Mouse (Mus musculus) thymus, adult 18-20 months (tissue): ENCODE data around the gene Nr1i3.
"Not testable (repeated sequence)": the region's sequence is repeated elsewhere in the genome, so short reads cannot be mapped to it uniquely, and the experiment has no call there.

Experiments
- DNase-seq, 2 experiments: peaks; one replicate each; pipeline ENCODE4 v3.0.0; 2022; ENCODE audit warnings: mixed read lengths in 2 of 2

The Nr1i3 gene

DNA sequence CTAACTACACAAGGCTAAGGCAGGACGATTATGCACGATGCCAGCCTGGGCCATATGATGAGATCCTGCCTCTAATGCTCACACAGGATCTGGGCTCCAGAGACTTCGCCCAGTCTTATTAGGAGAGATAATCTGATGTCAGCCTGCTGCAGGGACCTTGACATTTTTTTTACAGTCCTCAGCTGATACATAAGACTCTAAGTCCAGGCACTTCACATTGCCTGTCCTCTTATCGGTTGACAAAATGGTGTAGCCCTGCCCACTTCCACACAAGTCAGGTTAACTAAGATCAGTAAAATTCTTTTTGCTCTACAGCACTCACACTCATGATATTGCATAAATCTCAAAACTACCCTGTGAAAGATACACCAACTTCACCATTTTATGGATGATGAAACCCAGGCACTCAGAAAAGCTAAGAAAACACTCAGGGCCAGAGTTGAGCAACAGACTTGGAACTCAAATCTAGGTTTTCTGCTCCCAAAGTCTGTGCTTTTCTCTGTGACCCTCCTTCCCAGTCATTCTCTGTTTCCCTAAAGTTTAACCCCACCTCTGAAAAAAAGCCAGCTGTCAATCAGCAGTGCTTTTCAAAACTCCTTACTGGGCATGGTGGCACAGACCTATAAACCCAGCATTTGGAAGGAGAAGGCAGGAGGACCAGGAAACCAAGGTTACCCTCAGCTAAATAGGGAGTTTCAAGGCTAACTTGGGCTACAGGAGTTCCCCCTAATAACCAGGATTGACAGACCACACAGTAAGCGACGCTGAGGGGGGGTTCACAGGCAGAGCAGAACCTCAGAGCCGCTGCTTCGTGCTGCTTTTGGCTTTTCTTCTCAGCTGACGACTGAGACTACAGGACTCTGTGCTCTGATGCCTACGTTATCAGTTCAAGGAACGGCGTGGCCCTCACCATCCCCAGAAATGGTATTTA is 19.3 kb downstream of the Nr1i3 start:
- DNase-seq, result no peak

DNA sequence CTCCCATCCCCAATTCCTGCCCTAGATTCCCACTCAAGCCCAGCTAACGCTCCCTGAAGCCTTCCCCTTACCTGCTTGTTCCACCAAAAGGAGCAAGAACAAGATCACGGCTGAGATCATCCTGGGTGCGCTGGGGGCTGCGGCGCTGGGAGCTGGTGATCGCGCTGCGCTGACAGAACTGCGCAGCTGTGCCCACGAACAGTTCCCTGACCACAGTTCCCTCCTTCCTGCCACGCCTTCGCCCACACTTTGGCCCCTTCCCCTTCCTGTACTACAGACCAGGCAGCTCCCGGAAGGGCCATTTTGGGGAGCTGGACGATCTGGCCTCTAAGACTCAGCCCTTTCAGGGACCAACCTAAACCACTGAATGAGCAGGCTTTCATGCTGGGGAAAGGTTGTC is 20.4 kb downstream of the Nr1i3 start, which contains the start of gene Fcer1g:
TSS of gene Fcer1g (minus strand) at position 240 of the 400 bp plus-strand sequence.
- no peak for DNase-seq

GRCm38 (mm10) chr1:171234538-171234937 is 20.8 kb downstream of the Nr1i3 start:
- DNase-seq, result no peak

DNA sequence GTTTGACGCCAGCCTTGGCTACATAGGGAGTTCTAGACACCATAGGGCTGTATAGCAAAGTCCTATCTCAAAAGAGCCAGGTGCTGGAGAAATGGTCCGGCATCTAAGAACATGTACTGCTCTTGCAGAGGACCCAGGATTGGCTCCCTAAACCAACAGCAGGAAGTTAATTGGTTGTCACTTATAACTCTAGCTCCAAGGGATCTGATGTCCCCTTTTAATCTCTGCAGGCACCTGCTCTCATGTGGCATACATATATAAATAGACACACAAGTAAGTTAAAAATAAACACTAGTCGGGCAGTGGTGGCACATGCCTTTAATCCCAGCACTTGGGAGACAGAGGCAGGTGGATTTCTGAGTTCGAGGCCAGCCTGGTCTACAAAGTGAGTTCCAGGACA is 22.0 kb downstream of the Nr1i3 start:
- no peak for DNase-seq

DNA sequence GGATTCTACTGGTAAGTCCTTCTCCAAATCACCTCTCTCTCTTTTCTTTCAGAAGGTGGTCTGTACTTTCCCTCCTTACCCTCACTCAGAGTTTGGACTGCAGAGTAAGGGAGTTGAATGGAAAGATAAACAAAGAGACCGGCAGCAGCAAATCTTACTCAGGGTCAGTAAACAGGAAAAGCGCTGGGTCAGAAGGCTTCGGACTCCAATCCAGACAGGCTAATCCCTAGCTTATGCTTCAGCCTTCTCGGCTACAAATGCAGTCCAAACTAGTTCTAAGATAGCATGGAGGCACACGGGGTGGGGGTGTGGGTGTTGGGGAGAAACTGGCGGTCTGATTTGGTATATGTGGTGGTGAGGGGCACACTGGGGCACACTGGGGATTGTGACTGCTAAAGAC is 23.7 kb downstream of the Nr1i3 start:
- DNase-seq, result no peak

DNA sequence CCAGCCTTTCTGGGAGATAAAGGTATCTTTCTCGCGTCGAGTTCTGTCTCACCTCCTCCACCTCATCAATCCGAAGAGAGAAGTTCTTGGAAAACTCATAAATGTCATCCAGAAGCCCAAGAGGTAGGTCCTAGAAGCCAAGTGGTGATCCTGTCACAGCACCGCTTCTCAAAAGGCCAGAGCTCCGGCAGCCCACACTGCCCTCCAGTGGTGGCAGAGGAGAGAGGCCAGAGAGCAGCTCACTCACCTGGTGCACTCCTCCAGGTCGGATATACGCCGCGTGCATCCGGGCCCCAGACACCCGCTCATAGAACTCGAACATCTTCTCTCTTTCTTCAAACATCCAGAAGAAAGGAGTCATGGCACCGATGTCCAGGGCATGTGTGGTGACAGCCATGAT is 24.7 kb downstream of the Nr1i3 start:
- DNase-seq, result no peak

DNA sequence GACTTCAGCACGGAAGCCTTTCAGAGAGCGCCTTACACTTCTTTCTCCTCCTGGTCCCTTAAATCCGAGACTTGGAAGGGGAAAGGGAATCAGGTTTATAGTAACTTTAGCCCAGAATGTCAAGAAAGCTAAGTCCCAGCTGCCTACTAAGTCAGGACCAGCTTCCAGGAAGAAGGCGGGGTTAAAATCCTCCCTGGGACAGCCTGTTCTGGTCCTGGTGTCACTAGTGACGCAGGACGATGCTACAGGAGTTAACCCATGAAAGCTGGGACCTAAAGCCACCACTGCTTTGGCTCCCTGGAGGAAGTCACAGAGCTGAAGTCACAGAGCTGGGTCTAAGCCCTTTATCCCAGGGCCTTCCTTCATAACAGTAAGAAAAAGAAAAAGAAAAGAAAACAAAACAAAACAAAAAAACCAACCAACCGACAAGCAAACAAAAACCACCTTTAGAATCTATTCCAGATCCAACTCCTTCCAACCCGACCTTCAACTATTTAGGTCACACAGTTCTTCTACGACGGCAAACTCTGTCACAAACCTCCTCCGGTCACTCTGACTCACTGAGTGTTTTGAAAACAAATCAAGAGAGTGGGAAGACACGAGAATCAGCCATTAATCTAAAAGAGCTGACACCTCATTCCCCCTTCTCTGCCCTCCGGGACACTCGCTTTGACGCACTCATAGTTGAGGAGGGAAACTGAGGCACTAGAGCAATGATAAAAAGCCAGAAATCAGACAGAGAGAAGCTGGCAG is 26.4 kb downstream of the Nr1i3 start:
- DNase-seq, result no peak

GRCm38 (mm10) chr1:171240911-171241310 is 27.1 kb downstream of the Nr1i3 start:
- no peak for DNase-seq

GRCm38 (mm10) chr1:171241952-171242351 is 28.2 kb downstream of the Nr1i3 start:
- not testable (repeated sequence) for DNase-seq

DNA sequence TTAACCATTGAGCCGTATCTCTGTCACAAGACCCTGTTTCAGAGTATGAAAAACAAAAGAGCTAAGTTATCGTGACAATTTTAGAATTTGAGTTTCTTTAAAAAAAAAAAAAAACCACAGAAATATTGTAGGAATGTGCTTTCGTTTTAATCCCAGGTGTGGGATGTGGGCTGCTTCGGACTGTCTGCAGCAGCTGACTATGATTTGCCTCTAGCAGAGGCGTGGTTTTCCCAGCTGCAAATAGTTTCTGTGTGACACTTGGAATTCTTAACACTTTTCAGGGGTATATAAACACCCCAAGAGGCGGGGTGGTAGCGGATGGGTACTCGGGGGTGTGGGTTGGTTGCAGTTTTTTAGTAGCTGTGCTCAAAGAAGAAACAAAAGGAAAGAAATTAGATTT is 31.6 kb downstream of the Nr1i3 start:
- no peak for DNase-seq

- peak; percentile 95 for DNase-seq
Measured at GRCm38 (mm10) chr1:171246709-171247452, 33.1 kb downstream of the Nr1i3 start.

- no peak for DNase-seq
Measured at GRCm38 (mm10) chr1:171247453-171247841, 33.7 kb downstream of the Nr1i3 start.

DNA sequence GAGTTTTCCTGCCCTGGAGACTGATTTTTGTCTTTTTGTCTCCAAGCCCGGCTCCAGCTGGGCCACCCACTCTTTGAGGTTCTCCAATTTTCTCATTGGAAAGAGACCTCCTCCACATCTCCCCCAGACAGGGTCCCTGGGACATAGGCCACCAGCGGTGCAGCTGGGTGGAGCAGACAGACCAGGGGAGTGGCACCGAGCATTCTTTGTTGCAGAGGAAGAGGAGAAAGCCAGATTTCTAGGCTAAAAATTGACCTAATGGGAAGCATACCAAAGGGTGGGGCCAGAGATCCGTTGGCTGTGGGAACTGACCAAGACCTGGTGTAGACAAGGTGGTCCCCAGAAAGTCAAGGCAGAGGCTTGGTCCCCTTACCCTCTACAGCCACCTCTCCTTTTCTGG is 34.1 kb downstream of the Nr1i3 start:
- no peak for DNase-seq

DNA sequence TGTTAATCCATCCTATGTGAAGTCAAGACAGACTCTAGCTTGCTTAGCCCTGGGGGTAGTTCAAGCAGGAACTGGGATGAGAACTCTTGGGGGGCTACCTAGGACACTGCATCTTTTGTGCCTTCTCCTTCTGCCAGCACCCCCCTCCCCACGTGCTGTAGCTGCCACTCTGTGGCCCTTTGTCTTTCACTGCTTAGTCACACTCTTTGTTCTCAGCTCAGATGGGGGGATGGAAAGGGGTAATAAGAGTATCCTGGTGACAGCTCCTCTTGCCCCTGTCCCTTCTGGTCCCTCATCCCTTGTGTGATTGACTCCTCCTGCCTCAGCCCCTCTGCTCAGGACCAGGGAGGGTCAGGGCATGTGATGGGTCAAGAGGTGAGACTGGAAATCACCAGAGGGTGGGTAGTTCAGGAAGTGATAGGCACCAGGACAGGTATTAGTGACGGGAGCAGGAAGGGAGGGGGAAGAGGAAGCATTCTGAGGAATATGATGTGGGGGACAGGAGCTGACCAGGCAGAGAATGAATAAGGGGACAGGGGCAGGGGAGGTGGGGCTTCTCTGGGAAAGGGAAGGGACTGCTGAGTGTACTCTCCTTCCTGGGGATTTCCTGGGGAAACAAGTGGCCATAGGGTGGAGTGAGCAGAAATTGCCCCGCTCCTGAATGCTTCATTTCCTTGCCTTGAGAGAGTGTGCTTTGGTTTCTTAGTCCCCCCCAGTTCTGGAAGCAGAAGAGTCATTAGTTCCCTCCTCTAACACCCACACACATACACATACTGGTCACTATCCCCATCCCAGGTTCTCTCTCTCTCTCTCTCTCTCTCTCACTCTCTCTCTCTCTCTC is 34.8 kb downstream of the Nr1i3 start:
- no peak for DNase-seq

GRCm38 (mm10) chr1:171249913-171250600 is 36.3 kb downstream of the Nr1i3 start, which contains the start of gene Adamts4:
Adamts4 (plus strand) TSS chr1:171250421.
- no peak for DNase-seq

- no peak for DNase-seq
Measured at GRCm38 (mm10) chr1:171250680-171251593, 37.2 kb downstream of the Nr1i3 start, which contains the start of gene Ndufs2. Ndufs2 (minus strand) TSS chr1:171251388.

GRCm38 (mm10) chr1:171251594-171252324 is 38.0 kb downstream of the Nr1i3 start:
- no peak for DNase-seq

- no peak for DNase-seq
Measured at GRCm38 (mm10) chr1:171252415-171252814, 38.6 kb downstream of the Nr1i3 start.

- no peak for DNase-seq
Measured at GRCm38 (mm10) chr1:171256095-171256818, 42.5 kb downstream of the Nr1i3 start.
